Mouse (Mus musculus) thymus, postnatal 10 days (tissue): ENCODE measurements around the gene Mios.

ENCODE experiments used
- DNase-seq, 2 experiments: peaks; one replicate each; pipeline ENCODE4 v3.0.0; 2021; ENCODE audit warnings: low spot score in 2 of 2

Mios gene

DNA sequence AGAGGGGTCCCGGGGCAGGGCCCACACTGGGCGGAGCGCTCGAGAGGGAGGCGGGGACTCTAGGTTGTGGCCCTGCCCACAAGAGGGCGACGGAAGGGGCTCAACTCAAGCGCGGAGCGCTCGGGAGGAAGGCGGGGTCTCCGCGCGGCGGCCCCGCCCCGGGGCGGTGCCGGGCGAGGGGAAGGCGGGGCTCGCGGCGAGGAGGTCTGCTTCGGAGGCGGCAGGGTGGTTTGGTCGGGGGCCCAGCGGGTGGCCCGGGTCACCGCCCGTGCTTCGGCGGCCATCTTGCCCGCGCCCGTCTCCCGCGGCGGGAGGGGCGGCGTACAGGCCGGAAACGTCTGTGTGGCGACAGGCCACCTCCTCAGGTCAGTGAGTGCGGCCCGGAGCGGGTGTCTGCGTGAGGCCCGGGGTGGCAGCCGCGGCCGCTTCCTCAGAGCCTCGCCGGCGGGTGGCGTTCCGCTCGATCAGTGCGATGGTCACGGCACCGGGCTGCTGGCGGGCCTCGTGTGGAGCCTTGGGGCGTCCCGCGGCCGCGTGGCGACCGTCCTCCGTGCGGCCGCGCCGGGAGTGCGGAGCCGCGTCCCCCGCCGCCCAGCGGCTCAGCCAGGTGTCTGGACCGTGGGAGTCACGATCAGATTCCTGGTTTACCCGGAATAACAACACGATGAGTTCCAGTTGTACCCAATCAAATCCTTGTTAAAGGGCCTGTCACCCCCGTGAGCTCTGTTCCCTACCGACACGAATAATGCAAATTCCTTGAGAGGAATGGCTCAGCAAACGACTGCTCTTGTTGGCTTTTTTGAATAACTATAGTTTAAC is at the start of gene Mios:
Gene Mios (plus strand): TSS at position 176 of the 819 bp plus-strand sequence.
- DNase-seq = peak; percentile 80 to 87

DNA sequence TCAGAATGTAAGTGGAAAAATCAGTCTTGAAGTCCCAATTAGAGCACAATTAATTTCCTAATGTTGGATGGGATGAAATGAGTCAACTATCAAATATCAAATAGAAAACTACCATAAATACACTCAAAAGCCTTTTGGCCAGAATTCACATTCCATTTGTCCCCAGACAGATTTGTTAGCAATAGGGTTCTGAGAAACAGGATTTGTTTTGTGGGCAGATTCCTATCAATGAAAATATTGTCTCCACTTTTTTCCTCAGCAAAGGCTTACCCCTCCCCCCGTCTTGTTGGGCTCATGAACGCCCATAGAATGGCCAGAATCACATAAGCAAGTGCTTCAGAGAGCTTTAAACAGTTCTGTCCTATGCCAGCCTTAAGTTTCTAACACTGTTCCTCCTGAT is 49.0 kb upstream of the Mios start:
- DNase-seq = no peak

DNA sequence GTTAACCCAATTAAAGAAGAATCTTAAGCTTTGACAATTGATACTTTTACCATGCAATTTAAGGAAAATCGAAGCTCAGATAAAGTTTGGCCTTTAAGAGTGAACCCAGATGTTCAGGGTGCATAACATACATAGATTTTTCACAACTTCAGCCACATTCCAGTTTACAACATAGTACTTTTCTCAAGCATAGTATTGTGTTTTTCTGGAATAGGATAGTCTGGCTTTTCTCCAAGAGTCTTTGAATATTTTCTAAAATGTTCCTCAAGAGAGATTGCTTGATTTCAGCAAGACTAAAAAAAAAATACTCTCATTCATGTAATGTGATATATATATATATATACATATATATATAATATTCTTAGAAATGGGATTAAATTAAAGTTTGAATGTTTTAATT is 44.3 kb upstream of the Mios start:
- DNase-seq = no peak

DNA sequence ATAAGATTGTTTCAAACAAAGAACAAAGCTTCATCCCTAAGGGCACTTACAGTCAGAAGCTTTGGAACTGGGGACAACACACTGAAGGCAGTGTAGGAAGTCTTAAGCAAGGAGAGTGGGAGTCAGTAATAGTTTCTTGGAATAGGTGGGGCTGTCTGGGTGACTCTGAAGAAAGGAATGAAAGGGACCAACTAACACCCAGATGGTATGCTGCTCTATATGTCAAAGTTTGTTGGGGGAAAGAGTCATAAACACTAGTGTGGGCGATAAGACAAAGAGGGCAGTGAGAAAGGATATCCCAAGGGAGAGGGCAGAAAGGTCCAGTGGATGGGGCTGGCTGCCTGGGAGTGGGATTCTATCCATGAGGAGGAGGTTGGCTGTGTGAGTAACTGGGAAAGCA is 36.9 kb upstream of the Mios start:
- no peak for DNase-seq

DNA sequence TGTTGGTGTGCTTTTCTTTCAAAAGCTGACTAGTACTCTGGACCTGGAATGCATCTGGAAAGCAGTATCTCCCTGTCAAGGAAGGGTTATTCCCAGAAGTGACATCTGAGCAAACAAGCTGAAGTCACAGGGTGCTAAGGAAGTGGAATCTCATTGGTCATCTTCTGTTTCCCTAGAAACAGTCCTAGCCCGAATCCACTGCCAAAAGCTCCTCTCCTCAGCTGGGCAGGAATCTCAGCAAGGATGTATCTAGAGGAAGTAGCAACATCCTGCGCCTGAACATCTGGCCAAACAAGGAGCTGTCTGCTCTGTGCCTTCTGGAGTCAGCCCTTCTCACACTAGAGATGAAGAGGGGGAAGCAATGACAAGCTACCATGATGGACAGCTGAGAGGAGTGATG is 35.0 kb upstream of the Mios start:
- no peak for DNase-seq

DNA sequence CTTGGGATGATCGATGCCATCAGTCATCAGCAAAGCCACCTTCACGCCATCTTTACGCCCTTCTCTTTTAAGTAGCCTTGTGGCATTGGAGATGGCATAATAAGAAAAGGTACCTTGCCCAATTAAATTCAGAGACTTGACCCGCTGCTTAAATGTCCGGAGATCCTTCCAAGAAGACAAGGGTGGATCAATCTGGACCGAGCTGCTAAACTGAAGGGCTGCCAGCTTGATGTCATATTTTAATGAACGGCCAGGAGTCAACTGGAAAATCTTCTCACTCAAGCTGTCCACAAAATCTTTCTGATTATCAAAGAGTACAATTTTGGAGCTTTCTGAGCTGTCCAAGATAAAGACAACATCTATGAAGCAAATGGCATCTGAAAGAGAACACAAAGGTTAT is 33.7 kb upstream of the Mios start:
- DNase-seq = no peak

DNA sequence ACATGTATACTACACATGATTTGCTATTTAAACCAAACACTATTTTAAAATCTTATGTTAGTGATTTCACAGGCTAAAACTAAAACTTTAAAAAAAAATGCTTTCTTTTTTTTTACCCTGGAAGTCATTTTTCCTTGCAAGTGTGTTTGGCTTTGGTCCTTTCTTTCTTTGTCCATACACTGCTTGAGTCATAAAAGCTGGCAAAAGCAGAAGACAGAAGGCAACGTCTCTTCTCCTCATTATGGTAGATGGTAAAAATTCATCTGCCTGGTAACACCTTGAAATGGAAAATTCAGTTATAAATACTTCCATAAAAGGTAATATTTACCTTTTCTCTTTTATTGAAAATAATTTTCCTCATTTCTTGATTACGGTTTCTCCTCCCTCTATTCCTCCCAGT is 32.9 kb upstream of the Mios start:
- DNase-seq = no peak

DNA sequence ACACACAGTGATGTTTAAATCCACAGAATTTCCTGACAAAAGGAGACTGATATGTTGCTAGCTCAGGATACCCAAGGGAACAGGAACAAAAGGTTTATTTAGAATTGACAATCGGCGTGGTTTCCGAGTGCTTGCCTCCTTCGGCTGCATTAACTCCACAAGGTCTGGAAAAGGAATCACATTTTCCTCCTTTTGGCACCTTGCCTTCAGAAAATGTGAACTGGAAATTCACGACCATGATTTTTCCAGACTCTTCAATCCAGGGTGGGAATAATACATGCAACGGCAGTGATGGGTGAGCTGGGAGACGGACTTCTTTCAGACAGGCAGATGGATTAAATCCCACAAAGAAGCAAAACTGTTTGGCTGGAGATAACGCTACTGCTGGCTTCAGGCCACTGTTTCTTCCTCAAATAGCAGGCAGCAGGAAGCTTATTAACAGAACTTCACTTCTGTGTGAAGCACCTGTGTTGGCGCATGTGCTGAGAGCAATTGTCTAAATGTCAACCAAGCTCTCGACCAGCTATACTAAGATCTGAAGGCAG is 30.6 kb upstream of the Mios start:
- DNase-seq = no peak

DNA sequence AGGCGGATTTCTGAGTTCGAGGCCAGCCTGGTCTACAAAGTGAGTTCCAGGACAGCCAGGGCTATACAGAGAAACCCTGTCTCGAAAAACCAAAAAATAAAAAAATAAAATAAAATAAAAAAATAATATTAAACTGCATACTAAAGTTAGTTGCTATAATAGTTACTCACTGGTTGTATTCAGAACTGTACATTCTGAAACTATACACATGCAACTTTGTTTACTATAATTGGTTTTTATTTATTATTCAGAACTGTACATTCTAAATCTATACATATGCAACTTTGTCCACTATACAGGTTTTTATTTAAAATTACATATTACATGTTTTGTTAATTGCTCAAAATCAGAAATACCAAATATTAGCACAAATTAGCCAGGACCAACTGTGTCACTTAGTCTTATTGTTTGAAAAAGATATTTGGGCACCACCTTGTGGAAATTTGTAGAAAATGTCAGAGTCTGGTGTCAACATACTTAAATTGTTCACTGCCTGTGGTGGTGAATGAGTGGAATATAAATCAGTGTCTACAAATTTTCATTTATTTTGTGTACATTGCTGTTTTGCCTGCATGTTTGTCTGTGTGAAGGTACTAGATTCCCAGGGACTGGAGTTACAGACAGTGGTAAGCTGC is 20.3 kb upstream of the Mios start:
- no peak for DNase-seq

DNA sequence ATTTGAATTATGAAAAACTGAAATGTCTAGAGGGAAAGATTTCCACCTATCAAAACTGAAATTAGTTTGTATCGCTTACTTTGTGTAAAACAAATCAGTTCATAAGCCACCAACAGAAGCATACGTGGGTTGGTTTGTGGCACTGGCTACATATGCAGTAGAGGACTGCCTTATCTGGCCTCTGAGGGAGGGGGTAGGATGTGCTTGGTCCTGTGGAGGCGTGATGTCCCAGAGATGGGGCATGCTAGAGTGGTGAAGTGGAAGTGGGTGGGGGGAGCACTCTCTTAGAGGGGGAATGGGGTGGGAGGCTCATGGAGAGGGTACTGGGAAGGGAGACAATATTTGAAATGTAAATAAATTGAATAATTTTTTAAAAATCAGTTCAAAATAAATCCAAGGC is 19.1 kb upstream of the Mios start:
- no peak for DNase-seq

DNA sequence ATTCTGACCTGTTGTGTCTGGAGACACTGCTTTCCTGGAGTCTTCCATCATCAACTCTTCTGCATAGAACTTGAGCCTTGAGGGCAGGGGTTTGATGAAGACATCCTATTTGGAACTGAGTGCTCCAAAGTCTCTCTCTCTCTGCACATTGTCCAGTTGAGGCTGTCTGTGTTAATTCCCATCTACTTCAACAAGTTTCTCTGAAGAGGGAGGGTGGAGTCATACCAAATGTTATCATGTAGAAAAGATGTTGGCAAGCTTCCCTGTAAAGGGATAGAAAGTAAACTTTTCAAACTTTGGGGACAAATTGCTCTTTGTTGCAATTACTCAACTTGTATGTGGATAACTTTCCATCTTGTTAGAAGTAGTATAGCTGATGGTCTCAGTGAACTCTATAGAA is 16.5 kb upstream of the Mios start, which contains the start of gene Col28a1:
Gene Col28a1 (minus strand): TSS at position 101 of the 400 bp plus-strand sequence.
- DNase-seq = no peak

DNA sequence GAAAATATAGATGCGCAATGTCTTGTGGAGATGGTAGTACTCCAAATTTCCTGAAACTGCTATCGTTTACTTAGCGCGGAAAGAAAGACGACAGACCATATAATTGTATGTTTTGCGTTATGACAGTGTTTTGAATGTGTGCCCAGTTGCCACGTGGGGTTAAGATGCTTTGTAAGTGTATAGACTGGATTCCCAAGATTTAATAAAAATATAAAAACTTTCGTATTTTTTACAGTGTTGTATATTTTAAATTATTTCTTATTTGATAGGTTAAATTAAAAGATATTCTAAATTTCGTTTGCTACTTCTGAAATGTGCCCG is 804 bp downstream of the Mios start:
- DNase-seq = no peak

DNA sequence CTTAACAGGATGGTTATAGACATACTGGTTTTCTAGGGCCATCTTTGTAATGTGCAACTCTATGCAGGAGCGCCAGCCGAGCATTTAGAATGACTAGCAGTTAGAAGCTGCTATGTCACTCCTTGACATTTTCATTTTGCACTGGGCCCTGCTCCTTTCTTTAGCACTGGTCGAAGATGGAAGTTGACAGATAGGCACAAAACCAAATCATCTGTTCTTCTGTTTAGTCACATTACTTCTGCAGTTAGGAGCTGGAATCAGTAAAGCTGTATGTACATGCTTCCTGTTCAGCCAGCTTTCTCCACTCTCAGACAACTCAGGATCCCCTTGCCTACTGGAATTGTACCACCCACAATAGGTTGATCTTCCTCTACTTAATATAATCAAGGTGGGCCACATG is 1.6 kb downstream of the Mios start:
- no peak for DNase-seq

DNA sequence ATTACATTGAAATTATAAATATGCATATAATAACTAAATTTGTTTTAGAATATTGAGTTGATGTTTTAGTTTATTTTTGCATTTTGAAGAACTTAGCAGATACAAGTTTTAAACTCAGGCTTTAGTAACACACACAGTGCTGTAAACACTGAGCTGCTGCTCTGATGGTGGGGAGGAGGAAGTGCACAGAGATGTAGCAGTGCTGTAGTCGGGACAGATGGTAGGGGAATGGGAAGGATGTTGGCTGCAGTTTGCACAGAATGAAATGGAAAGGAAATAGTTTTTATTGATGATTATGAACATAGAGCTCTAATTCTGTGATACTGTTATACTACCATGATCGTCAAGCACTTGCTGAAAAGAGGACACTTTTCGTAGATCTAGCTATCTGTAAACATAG is 18.0 kb downstream of the Mios start:
- DNase-seq = no peak

DNA sequence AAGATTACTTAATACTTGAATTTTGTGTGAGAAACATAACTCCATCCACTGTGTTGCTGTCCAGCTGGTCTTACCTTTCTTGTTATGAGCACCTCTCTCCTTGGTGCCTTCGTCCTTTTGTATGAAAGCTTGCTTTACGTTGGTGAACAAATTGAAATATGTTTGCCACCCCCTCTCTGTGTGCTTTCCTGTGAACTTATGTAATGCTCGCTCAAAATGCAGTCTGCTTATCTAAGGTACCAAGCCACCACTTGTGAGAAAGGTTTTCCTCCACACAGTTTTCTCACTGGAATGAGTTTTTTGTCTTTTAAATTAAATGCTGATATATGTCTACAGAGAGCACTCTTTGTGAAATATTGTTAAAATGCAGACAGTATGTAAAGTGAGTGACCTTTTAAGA is 19.6 kb downstream of the Mios start:
- DNase-seq = no peak

DNA sequence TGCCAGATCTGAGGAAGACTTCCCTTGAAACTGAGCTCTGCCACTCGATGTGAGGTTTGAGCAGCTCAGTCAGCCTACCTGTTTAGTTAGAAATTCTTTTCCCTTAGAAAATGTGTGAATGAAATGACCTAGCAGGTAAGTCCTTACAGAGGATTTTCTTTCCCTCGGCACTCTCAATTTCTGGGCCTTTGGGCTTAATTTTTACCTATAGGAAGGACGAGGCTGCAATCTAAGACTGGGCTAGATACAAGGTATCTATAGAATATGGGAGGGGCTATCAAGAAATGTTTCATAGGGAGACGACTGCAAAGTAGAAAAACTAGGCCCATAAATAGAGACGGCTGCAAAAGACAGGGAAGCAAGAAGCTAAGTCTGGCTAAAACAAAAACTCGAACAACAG is 49.3 kb downstream of the Mios start:
- DNase-seq = no peak

DNA sequence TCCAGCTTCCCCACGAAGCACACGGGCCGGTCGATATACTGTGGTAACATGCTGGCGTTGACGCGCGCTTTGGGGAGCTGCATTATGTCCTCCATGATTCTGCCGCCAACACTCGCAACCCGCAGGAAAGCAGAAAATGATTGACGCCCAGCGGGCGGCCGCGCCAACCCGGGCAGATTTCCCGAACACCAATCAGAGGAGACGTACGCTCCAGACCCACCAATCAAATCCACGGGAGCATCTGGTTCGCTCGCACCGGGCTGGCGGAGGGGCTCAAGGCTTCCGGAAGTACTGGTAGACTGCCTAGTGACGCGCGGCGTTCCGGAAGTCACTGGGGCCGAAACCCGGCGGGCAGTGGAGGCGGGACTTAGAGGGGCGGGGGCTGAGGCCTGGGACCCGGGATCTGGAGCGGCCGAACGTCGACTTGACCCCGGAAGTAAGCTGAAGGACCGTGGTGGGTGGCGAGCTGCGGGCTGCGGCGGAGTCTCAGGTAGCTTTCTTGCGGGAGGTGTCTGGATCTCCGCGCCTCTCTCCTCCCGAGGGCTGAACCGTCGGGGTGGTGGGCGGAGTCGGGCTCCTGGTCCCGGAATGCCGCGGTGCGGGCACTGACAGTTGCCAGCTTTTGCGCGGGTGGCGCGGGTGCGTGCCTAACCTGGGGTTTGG is 50.1 kb downstream of the Mios start, which contains the start of the genes Rpa3, Umad1 and Gm45062:
Gene Rpa3 (minus strand): TSS at position 170 of the 663 bp plus-strand sequence.
Gene Umad1 (plus strand): TSS at position 285 of the 663 bp plus-strand sequence.
Gene Gm45062 (plus strand): TSS at position 447 of the 663 bp plus-strand sequence.
- DNase-seq = peak; percentile 92 to 95

DNA sequence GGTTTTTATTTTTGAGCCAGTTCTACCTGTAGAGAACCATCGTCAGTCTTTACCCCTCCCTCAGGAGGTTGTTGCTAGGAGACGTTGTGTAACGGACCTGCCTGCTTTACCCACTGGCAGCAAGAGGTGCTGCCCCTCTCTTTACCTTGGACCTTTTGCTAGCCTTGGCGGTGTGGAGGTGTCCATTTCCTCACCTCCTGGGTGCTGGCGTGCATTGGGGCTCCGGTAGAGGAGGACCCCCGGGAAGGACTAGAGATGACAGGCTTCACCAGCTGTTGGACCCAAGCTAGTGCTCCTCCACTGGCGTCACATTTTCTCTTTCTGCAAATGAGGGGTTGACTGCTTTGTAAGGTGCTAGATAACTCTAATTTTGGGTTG is 50.6 kb downstream of the Mios start:
- DNase-seq = no peak

DNA sequence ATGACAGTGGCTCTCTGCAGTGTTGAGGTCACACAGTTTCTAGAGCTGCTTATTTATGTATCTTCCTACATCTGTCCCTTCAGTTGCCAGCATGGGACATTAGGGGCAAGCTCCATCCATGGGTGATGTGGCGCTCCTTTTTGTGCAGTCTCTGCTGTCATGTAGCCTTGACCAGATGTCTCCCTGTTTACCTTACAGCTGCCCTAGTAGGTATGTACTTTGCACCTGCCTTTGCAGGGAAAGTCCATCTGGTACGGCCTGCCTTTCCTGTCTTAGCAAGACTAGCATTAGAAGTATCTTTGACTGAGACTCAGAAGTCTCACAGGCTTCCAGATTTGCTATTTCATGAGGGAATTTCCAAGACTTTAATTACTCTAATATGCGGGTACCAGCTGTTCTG is 62.0 kb downstream of the Mios start:
- no peak for DNase-seq

DNA sequence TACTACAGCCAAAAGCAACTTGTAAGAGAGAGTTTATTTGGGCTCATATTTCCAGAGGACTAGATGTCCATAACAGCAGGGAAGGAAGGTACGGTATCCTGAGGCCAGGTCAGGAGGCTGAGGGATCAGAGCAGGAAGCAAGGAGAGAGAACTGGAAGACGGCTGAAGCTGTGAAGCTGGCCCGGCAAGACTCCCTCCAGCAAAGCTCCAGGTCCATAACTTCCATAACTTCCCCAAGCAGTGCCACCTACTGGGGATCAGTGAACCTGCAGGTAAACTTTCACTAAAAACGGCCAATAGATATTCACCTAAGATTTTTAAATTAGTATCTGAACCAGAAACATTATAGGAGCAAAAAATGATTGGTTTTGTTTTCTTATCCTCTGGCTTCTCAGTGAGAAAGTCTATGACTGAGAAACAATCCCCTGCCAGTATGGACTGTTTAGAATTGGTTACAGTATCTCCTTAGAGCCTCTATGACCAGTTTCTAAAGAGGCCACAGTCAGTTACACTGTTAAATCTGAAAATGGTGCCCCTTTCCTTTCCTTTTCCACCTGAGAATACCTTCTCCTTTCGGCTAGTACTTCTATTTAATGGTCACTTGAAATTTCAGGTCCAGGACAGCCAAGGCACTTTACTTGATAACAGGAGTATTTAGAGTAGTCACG is 65.5 kb downstream of the Mios start:
- DNase-seq = peak; percentile 32 to 64

DNA sequence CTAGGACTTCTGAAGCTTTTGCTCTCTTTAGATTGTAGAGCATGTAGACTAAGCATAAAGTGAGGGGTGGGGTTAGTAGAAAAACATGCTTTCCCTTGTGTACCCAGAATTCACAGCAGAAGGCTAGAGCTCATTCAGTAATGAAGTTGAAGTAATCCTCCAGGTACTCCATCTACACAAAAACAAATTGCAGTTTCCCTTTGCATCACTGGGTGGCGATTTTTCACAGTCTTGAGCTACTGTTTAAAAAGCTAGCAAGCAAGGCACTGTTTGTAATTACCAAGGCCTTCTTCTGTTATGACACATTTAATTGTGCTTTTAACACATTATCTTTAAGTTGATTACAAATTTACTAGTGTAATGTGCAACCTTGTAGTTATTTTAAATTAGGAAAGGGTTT is 66.1 kb downstream of the Mios start:
- DNase-seq = peak; percentile 87 to 90

DNA sequence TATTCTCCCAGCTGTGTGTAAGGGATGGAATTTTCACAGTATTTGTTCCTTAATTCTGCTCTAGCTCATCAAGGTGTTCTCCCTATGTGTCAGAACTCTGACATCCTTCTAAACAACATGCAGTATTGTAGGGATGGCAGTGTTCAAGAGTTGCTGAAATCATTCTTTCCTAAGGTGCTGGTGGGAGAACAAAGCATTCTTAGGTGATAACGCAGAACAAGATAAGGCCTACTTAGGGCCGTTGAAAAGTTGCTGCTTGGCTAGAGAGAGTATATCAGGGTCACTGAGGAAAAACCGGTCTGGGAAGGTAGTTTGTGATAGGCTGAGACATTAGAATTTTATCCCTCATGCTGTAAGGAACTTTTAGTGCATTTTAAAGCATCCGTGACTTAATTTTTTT is 67.4 kb downstream of the Mios start:
- no peak for DNase-seq
